Mouse (Mus musculus) MEL (cell line): ENCODE measurements around the gene Lcmt1. TPM values are rescaled to one million over a fixed set of nuclear protein-coding genes. Genes with fewer than 3 reads are reported as not detected.

Experiments used
- DNase-seq: peaks from one replicate; pipeline ENCODE4 v3.0.0; 2011; ENCODE audit warnings: low read depth, low spot score
- H3K27ac ChIP-seq: 2 replicates; pipeline ENCODE4 v1.5.1; 2012; ENCODE audit warnings: low read depth, mild to moderate bottlenecking, control low read depth, low read length, moderate library complexity; ENCODE audit not compliant: control insufficient read depth
- H3K27me3 ChIP-seq, 2 experiments: fragments of 150-350 bp in 1 of 2; sonication (generic) in 1 of 2; 2 replicates each; pipeline ENCODE4 v1.6.1; 2012; ENCODE audit warnings: low read length in 2 of 2, mild to moderate bottlenecking in 2 of 2, improper control_type of control experiment in 1 of 2, moderate library complexity in 1 of 2; ENCODE audit not compliant: insufficient read depth in 2 of 2, control insufficient read depth in 1 of 2
- H3K36me3 ChIP-seq, 2 experiments: 2 replicates each; pipeline ENCODE4 v1.6.1; 2012 to 2014; ENCODE audit warnings: low read length in 2 of 2, improper control_type of control experiment in 1 of 2, inconsistent platforms in 1 of 2, mild to moderate bottlenecking in 1 of 2; ENCODE audit not compliant: insufficient read depth in 2 of 2, control insufficient read depth in 1 of 2
- H3K4me1 ChIP-seq, 2 experiments: fragments of 150-350 bp in 1 of 2; sonication (generic) in 1 of 2; 2 replicates each; pipeline ENCODE4 v1.6.1; 2012; ENCODE audit warnings: low read length in 2 of 2, improper control_type of control experiment in 1 of 2, mild to moderate bottlenecking in 1 of 2; ENCODE audit not compliant: insufficient read depth in 2 of 2, control insufficient read depth in 1 of 2
- H3K4me3 ChIP-seq, 2 experiments: fragments of 150-350 bp in 1 of 2; sonication (generic) in 1 of 2; 2 replicates each; pipeline ENCODE4 v1.5.1; 2012; ENCODE audit warnings: low read depth in 2 of 2, low read length in 2 of 2, mild to moderate bottlenecking in 2 of 2, moderate library complexity in 2 of 2, control low read depth in 1 of 2, improper control_type of control experiment in 1 of 2; ENCODE audit not compliant: control insufficient read depth in 1 of 2, insufficient read depth in 1 of 2
- H3K79me2 ChIP-seq: 2 replicates; pipeline ENCODE4 v1.6.1; 2012; ENCODE audit warnings: mild to moderate bottlenecking, low read length, moderate library complexity; ENCODE audit not compliant: control insufficient read depth, poor library complexity, insufficient read depth
- H3K9ac ChIP-seq: 2 replicates; pipeline ENCODE4 v1.6.1; 2012; ENCODE audit warnings: low read depth, mild to moderate bottlenecking, control low read depth, low read length, moderate library complexity; ENCODE audit not compliant: control insufficient read depth, poor library complexity, severe bottlenecking
- H3K9me3 ChIP-seq: fragments of 150-350 bp; sonication (generic); replicated peaks from 2 replicates; pipeline ENCODE4 v1.6.1; 2012; ENCODE audit warnings: mild to moderate bottlenecking, low read length, improper control_type of control experiment, moderate library complexity; ENCODE audit not compliant: insufficient read depth
- BHLHE40 ChIP-seq: IDR thresholded peaks from 2 replicates; pipeline ENCODE4 v1.6.1; 2012; ENCODE audit warnings: low read depth, mild to moderate bottlenecking, inconsistent platforms, low read length, improper control_type of control experiment, borderline replicate concordance
- CHD1 ChIP-seq: IDR thresholded peaks from 2 replicates; pipeline ENCODE4 v1.6.1; 2012; ENCODE audit warnings: low read depth, mild to moderate bottlenecking, inconsistent platforms, low read length, improper control_type of control experiment
- CTCF ChIP-seq, 3 experiments: IDR thresholded peaks in 2 of 3; conservative IDR thresholded peaks in 1 of 3; 2 replicates each; pipeline ENCODE4 v1.5.1; 2011 to 2012; ENCODE audit warnings: low read length in 3 of 3, low read depth in 2 of 3, mild to moderate bottlenecking in 2 of 3, improper control_type of control experiment in 1 of 3, inconsistent platforms in 1 of 3, mixed read lengths in 1 of 3, moderate library complexity in 1 of 3; ENCODE audit not compliant: control insufficient read depth in 1 of 3, insufficient read depth in 1 of 3, poor library complexity in 1 of 3, severe bottlenecking in 1 of 3
- ELF1 ChIP-seq: IDR thresholded peaks from 2 replicates; pipeline ENCODE4 v1.6.1; 2014; ENCODE audit warnings: low read depth, mild to moderate bottlenecking, inconsistent platforms, low read length, improper control_type of control experiment, moderate library complexity
- EP300 ChIP-seq, 2 experiments: IDR thresholded peaks; 2 replicates each; pipeline ENCODE4 v1.6.1; 2011; ENCODE audit warnings: improper control_type of control experiment in 2 of 2, low read length in 2 of 2, low read depth in 1 of 2, mild to moderate bottlenecking in 1 of 2
- ETS1 ChIP-seq: IDR thresholded peaks from 2 replicates; pipeline ENCODE4 v1.6.1; 2012; ENCODE audit warnings: low read depth, mild to moderate bottlenecking, inconsistent platforms, low read length, improper control_type of control experiment, moderate library complexity
- GABPA ChIP-seq: IDR thresholded peaks from 2 replicates; pipeline ENCODE4 v1.6.1; 2012; ENCODE audit warnings: low read depth, mild to moderate bottlenecking, inconsistent platforms, low read length, improper control_type of control experiment, moderate library complexity
- GATA1 ChIP-seq: IDR thresholded peaks from 2 replicates; pipeline ENCODE4 v1.6.1; 2011; ENCODE audit warnings: low read depth, low read length, improper control_type of control experiment
- HCFC1 ChIP-seq: IDR thresholded peaks from 2 replicates; pipeline ENCODE4 v1.6.1; 2012; ENCODE audit warnings: low read depth, mild to moderate bottlenecking, inconsistent platforms, low read length, improper control_type of control experiment, moderate library complexity
- JUND ChIP-seq: IDR thresholded peaks from 2 replicates; pipeline ENCODE4 v1.6.1; 2011; ENCODE audit warnings: low read depth, mild to moderate bottlenecking, improper control_type of control experiment, low read length
- MAX ChIP-seq: IDR thresholded peaks from 2 replicates; pipeline ENCODE4 v1.6.1; 2011; ENCODE audit warnings: low read length, improper control_type of control experiment
- MAZ ChIP-seq: IDR thresholded peaks from 2 replicates; pipeline ENCODE4 v1.6.1; 2012; ENCODE audit warnings: low read depth, mild to moderate bottlenecking, inconsistent platforms, low read length, improper control_type of control experiment
- MEF2A ChIP-seq: IDR thresholded peaks from 2 replicates; pipeline ENCODE4 v1.6.1; 2014; ENCODE audit warnings: low read depth, mild to moderate bottlenecking, inconsistent platforms, low read length, improper control_type of control experiment; ENCODE audit not compliant: poor library complexity, insufficient replicate concordance, severe bottlenecking; ENCODE audit errors: extremely low read depth
- MXI1 ChIP-seq: IDR thresholded peaks from 2 replicates; pipeline ENCODE4 v1.6.1; 2011; ENCODE audit warnings: mild to moderate bottlenecking, low read depth, low read length, improper control_type of control experiment
- MYB ChIP-seq: IDR thresholded peaks from 2 replicates; pipeline ENCODE4 v1.6.1; 2011; ENCODE audit warnings: mild to moderate bottlenecking, low read depth, low read length, improper control_type of control experiment
- MYC ChIP-seq: IDR thresholded peaks from 2 replicates; pipeline ENCODE4 v1.6.1; 2011; ENCODE audit warnings: low read depth, mild to moderate bottlenecking, low read length, improper control_type of control experiment, moderate library complexity
- NRF1 ChIP-seq: IDR thresholded peaks from 2 replicates; pipeline ENCODE4 v1.6.1; 2014; ENCODE audit warnings: low read depth, mild to moderate bottlenecking, inconsistent platforms, low read length, improper control_type of control experiment, moderate library complexity; ENCODE audit not compliant: poor library complexity, insufficient read depth, severe bottlenecking
- POLR2AphosphoS2 ChIP-seq: IDR thresholded peaks from 2 replicates; pipeline ENCODE4 v1.6.1; 2011; ENCODE audit warnings: low read length, improper control_type of control experiment
- POLR2AphosphoS5 ChIP-seq: IDR thresholded peaks from 2 replicates; pipeline ENCODE4 v1.6.1; 2012; ENCODE audit warnings: low read depth, borderline replicate concordance, mild to moderate bottlenecking, inconsistent platforms, low read length, moderate library complexity, mixed read lengths
- RCOR1 ChIP-seq: IDR thresholded peaks from 2 replicates; pipeline ENCODE4 v1.6.1; 2012; ENCODE audit warnings: low read depth, mild to moderate bottlenecking, inconsistent platforms, low read length, improper control_type of control experiment
- SIN3A ChIP-seq: IDR thresholded peaks from 2 replicates; pipeline ENCODE4 v1.6.1; 2012; ENCODE audit warnings: low read length, improper control_type of control experiment, inconsistent platforms
- SMC3 ChIP-seq: IDR thresholded peaks from 2 replicates; pipeline ENCODE4 v1.6.1; 2011; ENCODE audit warnings: low read depth, low read length, improper control_type of control experiment
- TAL1 ChIP-seq: IDR thresholded peaks from 2 replicates; pipeline ENCODE4 v1.6.1; 2012; ENCODE audit warnings: mild to moderate bottlenecking, inconsistent platforms, low read length, moderate library complexity, mixed read lengths
- UBTF ChIP-seq: IDR thresholded peaks from 2 replicates; pipeline ENCODE4 v1.6.1; 2012; ENCODE audit warnings: low read depth, mild to moderate bottlenecking, inconsistent platforms, low read length, improper control_type of control experiment, moderate library complexity, borderline replicate concordance; ENCODE audit not compliant: insufficient read depth
- USF1 ChIP-seq: IDR thresholded peaks from 2 replicates; pipeline ENCODE4 v1.6.1; 2014; ENCODE audit warnings: low read depth, mild to moderate bottlenecking, inconsistent platforms, low read length, improper control_type of control experiment, moderate library complexity
- USF2 ChIP-seq, 2 experiments: IDR thresholded peaks; 2 replicates each; pipeline ENCODE4 v1.6.1; 2011 to 2012; ENCODE audit warnings: improper control_type of control experiment in 2 of 2, low read length in 2 of 2, borderline replicate concordance in 1 of 2, inconsistent platforms in 1 of 2, low read depth in 1 of 2, mild to moderate bottlenecking in 1 of 2; ENCODE audit not compliant: insufficient read depth in 1 of 2
- ZKSCAN1 ChIP-seq: IDR thresholded peaks from 2 replicates; pipeline ENCODE4 v1.6.1; 2012; ENCODE audit warnings: low read depth, mild to moderate bottlenecking, inconsistent platforms, low read length, improper control_type of control experiment, moderate library complexity
- ZMIZ1 ChIP-seq: IDR thresholded peaks from 2 replicates; pipeline ENCODE4 v1.6.1; 2012; ENCODE audit warnings: low read depth, mild to moderate bottlenecking, inconsistent platforms, low read length, improper control_type of control experiment, moderate library complexity
- ZNF384 ChIP-seq: IDR thresholded peaks from 2 replicates; pipeline ENCODE4 v1.6.1; 2012; ENCODE audit warnings: low read depth, mild to moderate bottlenecking, inconsistent platforms, low read length, improper control_type of control experiment
- polyA plus RNA-seq, 2 experiments: library from polyadenylated mRNA; stranded (reverse) in 1 of 2; unstranded in 1 of 2; fragments of >175 nt in 1 of 2; fragments of >200 nt in 1 of 2; gene quantifications; 2 replicates each; pipeline versions ENCODE4 v1.2.1 to v1.2.4; 2012; ENCODE audit warnings: low replicate concordance in 2 of 2, low read depth in 1 of 2; ENCODE audit not compliant: insufficient read length in 2 of 2, insufficient read depth in 1 of 2, missing spikeins in 1 of 2
- total RNA-seq: library from RNA; depleted of rRNA; stranded (reverse); fragments of 300-350 nt; gene quantifications from 2 replicates; pipeline ENCODE4 v1.2.3, GENCODE M21; 2012

Gene Lcmt1
- total and polyA plus RNA-seq, 3 experiments: 44.4 to 51.7 TPM; not detected in 1

GRCm38 (mm10) chr7:123430411-123430705 lies 60.8 kb downstream of the Lcmt1 start:
- Histone ChIP-seq H3K4me3 (no peak overlapping the region), H3K27me3 (no peaks in the 10 kb centered on the region), H3K4me1 (no peaks in the 10 kb centered on the region), H3K79me2 (no peaks in the 10 kb centered on the region), H3K27ac (no peak overlapping the region), H3K9me3 (no peaks in the 10 kb centered on the region), H3K9ac (no peak overlapping the region), H3K36me3 (no peaks in the 10 kb centered on the region)
- TF ChIP-seq UBTF (no peak), EP300 (IDR thresholded peaks at IDR 0.05; ENCODE audit: low read depth in 1 of 2, low read length in 2 of 2) (no peak), MYB (no peak), ZNF384 (no peak), CTCF (IDR thresholded peaks at IDR 0.05 in 2 of 3, conservative IDR thresholded peaks at IDR 0.05 in 1 of 3; ENCODE audit: control insufficient read depth in 1 of 3, insufficient read depth in 1 of 3, low read depth in 2 of 3, low read length in 3 of 3, poor library complexity in 1 of 3, severe bottlenecking in 1 of 3) (no peak), ETS1 (no peak), MXI1 (no peak), ZMIZ1 (no peak), GATA1 (no peak), ZKSCAN1 (no peak), USF1 (no peak), MAZ (no peak), CHD1 (no peak), HCFC1 (no peak), JUND (no peak), POLR2AphosphoS5 (no peak), GABPA (no peak), MEF2A (no peak)
- no peak for DNase-seq

GRCm38 (mm10) chr7:123431206-123431605 lies 61.6 kb downstream of the Lcmt1 start:
- H3K27ac ChIP-seq: no peak overlapping the region
- no peaks in the 10 kb centered on the region for H3K4me1 ChIP-seq
- no peaks in the 10 kb centered on the region for H3K27me3 ChIP-seq
- H3K9me3 ChIP-seq: no peaks in the 10 kb centered on the region
- H3K4me3 ChIP-seq: no peak overlapping the region
- no peak for DNase-seq
- TF ChIP-seq POLR2AphosphoS2: no peak
- TF ChIP-seq RCOR1: no peak
- TF ChIP-seq SIN3A: no peak
- no peak for TF ChIP-seq HCFC1
- TF ChIP-seq ZNF384: no peak
- TF ChIP-seq CHD1: no peak
- no peak for TF ChIP-seq USF2 (IDR thresholded peaks at IDR 0.05; ENCODE audit: borderline replicate concordance in 1 of 2, insufficient read depth in 1 of 2, low read depth in 1 of 2, low read length in 2 of 2)
- TF ChIP-seq ZMIZ1: no peak
- TF ChIP-seq MXI1: no peak
- no peak for TF ChIP-seq TAL1
- no peak for TF ChIP-seq MYC
- no peak for TF ChIP-seq NRF1
- TF ChIP-seq EP300 (IDR thresholded peaks at IDR 0.05; ENCODE audit: low read depth in 1 of 2, low read length in 2 of 2): no peak
- no peak for TF ChIP-seq MAX
- no peak for TF ChIP-seq ELF1
- no peak for TF ChIP-seq BHLHE40
- no peak for TF ChIP-seq SMC3
- H3K36me3 ChIP-seq: no peaks in the 10 kb centered on the region
- H3K9ac ChIP-seq: no peak overlapping the region
- H3K79me2 ChIP-seq: no peaks in the 10 kb centered on the region
